ENCODE assay signal across 20 mouse cellular contexts in genomic region chr6:29175113-29175512, GRCm38 (mm10). TPM values are rescaled to one million over a fixed set of nuclear protein-coding genes. Genes with fewer than 3 reads are reported as not detected.
DNase-seq lines count a peak whose midpoint lies in the region; ATAC-seq lines count a peak whose summit lies in the region.
"Had no signal": no experiment of that assay in that cellular context is flagged by ENCODE, and none has a peak within 500 bp of the region (broad histone marks: within the 10 kb centered on the region; RNA-seq: fewer than 3 reads in every experiment).

No protein-coding gene starts in this region.

- H3K27me3 ChIP-seq in hindbrain, embryonic 13.5 days, result peaks cover 74% of the 10 kb centered on the region
- peaks cover 79% of the 10 kb centered on the region for H3K27me3 ChIP-seq in hindbrain, embryonic 12.5 days

- DNase-seq in heart, adult 11 months, result peak; percentile 45
- DNase-seq in heart, postnatal 14 days, result no peak
- DNase-seq in testis, postnatal 10 days (ENCODE audit: low spot score), result peak; percentile 32
- no peak for DNase-seq in testis, postnatal 14 days (ENCODE audit: low spot score)
- DNase-seq: adrenal gland, adult 8-10 months; cerebellum, adult 18-20 months; cerebellum, adult 9-11 months; cerebellum, postnatal 36 days; gastrocnemius, adult 2 months; gastrocnemius, postnatal 25 days had no signal

- intact Hi-C loops in heart, postnatal 14 days (cut with DNase I), result no loop called here

- H3K36me3 ChIP-seq in hindbrain, embryonic 13.5 days, result no peaks in the 10 kb centered on the region
- no peaks in the 10 kb centered on the region for H3K36me3 ChIP-seq in hindbrain, embryonic 12.5 days
- H3K36me3 ChIP-seq: embryonic facial prominence, embryonic 13.5 days; hindbrain, embryonic 10.5 days had no signal

- no peak overlapping the region for H3K4me3 ChIP-seq in hindbrain, embryonic 13.5 days
- no peak overlapping the region for H3K4me3 ChIP-seq in hindbrain, embryonic 12.5 days
- H3K4me3 ChIP-seq: embryonic facial prominence, embryonic 13.5 days; forebrain, embryonic 13.5 days; gastrocnemius, adult 2 months; hindbrain, embryonic 10.5 days had no signal

- no peak overlapping the region for H3K4me2 ChIP-seq in hindbrain, embryonic 13.5 days
- H3K4me2 ChIP-seq in hindbrain, embryonic 12.5 days (replicated peaks), result no peak overlapping the region
- H3K4me2 ChIP-seq: embryonic facial prominence, embryonic 13.5 days; forebrain, embryonic 13.5 days; heart, embryonic 11.5 days had no signal

- H3K9me3 ChIP-seq in hindbrain, embryonic 13.5 days, result no peaks in the 10 kb centered on the region
- H3K9me3 ChIP-seq in hindbrain, embryonic 12.5 days (replicated peaks), result no peaks in the 10 kb centered on the region
- H3K9me3 ChIP-seq: embryonic facial prominence, embryonic 13.5 days; forebrain, embryonic 13.5 days; hindbrain, embryonic 10.5 days had no signal

- ATAC-seq in hindbrain, embryonic 13.5 days (ENCODE audit: low FRiP score), result no peak
- no peak for ATAC-seq in hindbrain, embryonic 12.5 days (ENCODE audit: low FRiP score)
- ATAC-seq: forebrain, embryonic 13.5 days; hindbrain, embryonic 16.5 days; inflammation-experienced regulatory T-cells, adult 6 months; intestine, postnatal 0 days had no signal

- 73% methylated on average over 3 of the region's 3 CpGs for WGBS in hindbrain, embryonic 13.5 days
- WGBS in hindbrain, embryonic 12.5 days, result 78% methylated on average over 3 of the region's 3 CpGs

- H3K27ac ChIP-seq in hindbrain, embryonic 13.5 days, result no peak overlapping the region
- no peak overlapping the region for H3K27ac ChIP-seq in hindbrain, embryonic 12.5 days
- H3K27ac ChIP-seq: embryonic facial prominence, embryonic 13.5 days; forebrain, embryonic 13.5 days; gastrocnemius, adult 2 months; hindbrain, embryonic 10.5 days had no signal

- peaks cover 32% of the 10 kb centered on the region for H3K4me1 ChIP-seq in hindbrain, embryonic 13.5 days (replicated peaks)
- H3K4me1 ChIP-seq in hindbrain, embryonic 12.5 days, result peaks cover 29% of the 10 kb centered on the region

- 0 out of 2 replicates have a peak overlapping the region, but pooled peaks have one; percentile 2 for H3K9ac ChIP-seq in hindbrain, embryonic 13.5 days
- no peak overlapping the region for H3K9ac ChIP-seq in hindbrain, embryonic 12.5 days
- H3K9ac ChIP-seq: embryonic facial prominence, embryonic 13.5 days; forebrain, embryonic 13.5 days had no signal

RNA-seq across cellular contexts. Expression of gene Prrt4, which starts 4.3 kb away (rescaled TPM):
- 1 to 10 TPM; 4.2 to 4.7 TPM for total RNA-seq in heart, postnatal 14 days (2021)
- polyA plus RNA-seq in hindbrain, embryonic 13.5 days (2015; fragmentation: Nextera tagmentation; extraction: Ambion mirVana), result 4.7 and 4.8 TPM in 2 replicates
- polyA plus RNA-seq in hindbrain, embryonic 12.5 days (2016; fragmentation: Nextera tagmentation; extraction: Ambion mirVana), result 2.4 and 2.6 TPM in 2 replicates
- total RNA-seq: granulocyte monocyte progenitor cell, adult 5-6 weeks had no signal
- polyA plus RNA-seq: inflammation-experienced regulatory T-cells, adult 6 months had no signal

RNA-seq across cellular contexts. Expression of gene Rbm28, which starts 10.3 kb away (rescaled TPM):
- total RNA-seq in heart, postnatal 14 days (2021), result 10 to 100 TPM; 19.5 to 21.0 TPM
- 41.2 and 41.5 TPM in 2 replicates for polyA plus RNA-seq in hindbrain, embryonic 13.5 days (2015; fragmentation: Nextera tagmentation; extraction: Ambion mirVana)
- 57.7 and 61.0 TPM in 2 replicates for polyA plus RNA-seq in hindbrain, embryonic 12.5 days (2016; fragmentation: Nextera tagmentation; extraction: Ambion mirVana)

RNA-seq across cellular contexts. Expression of gene Impdh1, which starts 41.1 kb away (rescaled TPM):
- 10 to 100 TPM; 25.2 to 27.0 TPM for total RNA-seq in heart, postnatal 14 days (2021)
- 58.1 and 65.5 TPM in 2 replicates for polyA plus RNA-seq in hindbrain, embryonic 13.5 days (2015; fragmentation: Nextera tagmentation; extraction: Ambion mirVana)
- 49.9 and 52.4 TPM in 2 replicates for polyA plus RNA-seq in hindbrain, embryonic 12.5 days (2016; fragmentation: Nextera tagmentation; extraction: Ambion mirVana)

Comparison
In these comparisons a context has a peak if more than half of its experiments do, and no peak if none do; other contexts are left out.
1. DNase-seq: peak in heart, adult 11 months (single experiment) and testis, postnatal 10 days (single experiment); none in heart, postnatal 14 days (0 of 2) and testis, postnatal 14 days (single experiment).